Mouse (Mus musculus): Measurements from ENCODE around the gene Hoxd12.

The Hoxd12 gene

GRCm38 (mm10) chr2:74704999-74705466 lies 30.2 kb downstream of the Hoxd12 start:
- H3K4me1 ChIP-seq (replicated peaks; ENCODE audit: low read depth, low read length), result peaks cover 24% of the 10 kb centered on the region
- no peaks in the 10 kb centered on the region for H3K36me3 ChIP-seq (ENCODE audit: insufficient read depth, low read length)
- TF ChIP-seq NANOG (IDR thresholded peaks at IDR 0.05; ENCODE audit: borderline replicate concordance, low read length) (no peak), CTCF (conservative IDR thresholded peaks at IDR 0.05; ENCODE audit: low read length) (no peak), POU5F1 (IDR thresholded peaks at IDR 0.05; ENCODE audit: borderline replicate concordance, low read length) (no peak)
- no peaks in the 10 kb centered on the region for H3K9me3 ChIP-seq (ENCODE audit: low read length)
- peak overlapping the region; percentile 70 for H3K4me3 ChIP-seq (replicated peaks; ENCODE audit: low read length)
- peaks cover 89% of the 10 kb centered on the region for H3K27me3 ChIP-seq (ENCODE audit: insufficient read depth, low read length)

- no peak for TF ChIP-seq POU5F1 (IDR thresholded peaks at IDR 0.05; ENCODE audit: borderline replicate concordance, low read length)
- no peak for TF ChIP-seq CTCF (conservative IDR thresholded peaks at IDR 0.05; ENCODE audit: low read length)
- no peak for TF ChIP-seq NANOG (IDR thresholded peaks at IDR 0.05; ENCODE audit: borderline replicate concordance, low read length)
- H3K9me3 ChIP-seq (ENCODE audit: low read length), result no peaks in the 10 kb centered on the region
- peak overlapping the region; percentile 70 for H3K4me3 ChIP-seq (replicated peaks; ENCODE audit: low read length)
- H3K27me3 ChIP-seq (ENCODE audit: insufficient read depth, low read length), result peaks cover 89% of the 10 kb centered on the region
- H3K4me1 ChIP-seq (replicated peaks; ENCODE audit: low read depth, low read length), result peaks cover 19% of the 10 kb centered on the region
- no peaks in the 10 kb centered on the region for H3K36me3 ChIP-seq (ENCODE audit: insufficient read depth, low read length)
Observed at GRCm38 (mm10) chr2:74705467-74706089, 30.8 kb downstream of the Hoxd12 start.

GRCm38 (mm10) chr2:74706393-74706960 lies 31.7 kb downstream of the Hoxd12 start:
- no peak for TF ChIP-seq NANOG (IDR thresholded peaks at IDR 0.05; ENCODE audit: borderline replicate concordance, low read length)
- TF ChIP-seq POU5F1 (IDR thresholded peaks at IDR 0.05; ENCODE audit: borderline replicate concordance, low read length), result no peak
- no peak for TF ChIP-seq CTCF (conservative IDR thresholded peaks at IDR 0.05; ENCODE audit: low read length)
- no peaks in the 10 kb centered on the region for H3K36me3 ChIP-seq (ENCODE audit: insufficient read depth, low read length)

GRCm38 (mm10) chr2:74707599-74707998 lies 32.8 kb downstream of the Hoxd12 start:
- H3K4me1 ChIP-seq (replicated peaks; ENCODE audit: low read depth, low read length), result peaks cover 18% of the 10 kb centered on the region
- TF ChIP-seq POU5F1 (IDR thresholded peaks at IDR 0.05; ENCODE audit: borderline replicate concordance, low read length) (no peak), CTCF (conservative IDR thresholded peaks at IDR 0.05; ENCODE audit: low read length) (no peak), NANOG (IDR thresholded peaks at IDR 0.05; ENCODE audit: borderline replicate concordance, low read length) (no peak)

More at GRCm38 (mm10) chr2:74706393-74706960, 31.7 kb downstream of the Hoxd12 start:
- Histone ChIP-seq H3K4me1 (replicated peaks; ENCODE audit: low read depth, low read length) (peaks cover 14% of the 10 kb centered on the region), H3K4me3 (replicated peaks; ENCODE audit: low read length) (no peak overlapping the region), H3K27me3 (ENCODE audit: insufficient read depth, low read length) (peaks cover 89% of the 10 kb centered on the region), H3K9me3 (ENCODE audit: low read length) (no peaks in the 10 kb centered on the region)

GRCm38 (mm10) chr2:74708676-74709075 lies 33.9 kb downstream of the Hoxd12 start:
- no peaks in the 10 kb centered on the region for H3K9me3 ChIP-seq (ENCODE audit: low read length)
- H3K36me3 ChIP-seq (ENCODE audit: insufficient read depth, low read length), result no peaks in the 10 kb centered on the region
- H3K4me1 ChIP-seq (replicated peaks; ENCODE audit: low read depth, low read length), result peaks cover 24% of the 10 kb centered on the region
- H3K27me3 ChIP-seq (ENCODE audit: insufficient read depth, low read length), result peaks cover 92% of the 10 kb centered on the region
- no peak for TF ChIP-seq POU5F1 (IDR thresholded peaks at IDR 0.05; ENCODE audit: borderline replicate concordance, low read length)
- no peak for TF ChIP-seq CTCF (conservative IDR thresholded peaks at IDR 0.05; ENCODE audit: low read length)
- TF ChIP-seq NANOG (IDR thresholded peaks at IDR 0.05; ENCODE audit: borderline replicate concordance, low read length), result no peak
- no peak overlapping the region for H3K4me3 ChIP-seq (replicated peaks; ENCODE audit: low read length)

More at GRCm38 (mm10) chr2:74707599-74707998, 32.8 kb downstream of the Hoxd12 start:
- Histone ChIP-seq H3K36me3 (ENCODE audit: insufficient read depth, low read length) (no peaks in the 10 kb centered on the region), H3K9me3 (ENCODE audit: low read length) (no peaks in the 10 kb centered on the region), H3K27me3 (ENCODE audit: insufficient read depth, low read length) (peaks cover 92% of the 10 kb centered on the region), H3K4me3 (replicated peaks; ENCODE audit: low read length) (no peak overlapping the region)

GRCm38 (mm10) chr2:74709465-74710419 lies 34.9 kb downstream of the Hoxd12 start:
- peaks cover 92% of the 10 kb centered on the region for H3K27me3 ChIP-seq (ENCODE audit: insufficient read depth, low read length)
- H3K9me3 ChIP-seq (ENCODE audit: low read length), result no peaks in the 10 kb centered on the region
- TF ChIP-seq POU5F1 (IDR thresholded peaks at IDR 0.05; ENCODE audit: borderline replicate concordance, low read length) (no peak), NANOG (IDR thresholded peaks at IDR 0.05; ENCODE audit: borderline replicate concordance, low read length) (no peak), CTCF (conservative IDR thresholded peaks at IDR 0.05; ENCODE audit: low read length) (no peak)
- peaks cover 25% of the 10 kb centered on the region for H3K4me1 ChIP-seq (replicated peaks; ENCODE audit: low read depth, low read length)
- no peak overlapping the region for H3K4me3 ChIP-seq (replicated peaks; ENCODE audit: low read length)
- H3K36me3 ChIP-seq (ENCODE audit: insufficient read depth, low read length), result no peaks in the 10 kb centered on the region

GRCm38 (mm10) chr2:74710929-74711543 lies 36.2 kb downstream of the Hoxd12 start:
- Histone ChIP-seq H3K27me3 (ENCODE audit: insufficient read depth, low read length) (peaks cover 96% of the 10 kb centered on the region), H3K4me3 (replicated peaks; ENCODE audit: low read length) (no peak overlapping the region), H3K4me1 (replicated peaks; ENCODE audit: low read depth, low read length) (peaks cover 36% of the 10 kb centered on the region), H3K9me3 (ENCODE audit: low read length) (no peaks in the 10 kb centered on the region), H3K36me3 (ENCODE audit: insufficient read depth, low read length) (no peaks in the 10 kb centered on the region)
- TF ChIP-seq CTCF (conservative IDR thresholded peaks at IDR 0.05; ENCODE audit: low read length) (no peak), POU5F1 (IDR thresholded peaks at IDR 0.05; ENCODE audit: borderline replicate concordance, low read length) (no peak), NANOG (IDR thresholded peaks at IDR 0.05; ENCODE audit: borderline replicate concordance, low read length) (no peak)

Data from E14TG2a.4 (cell line).